Mouse (Mus musculus) ES-E14 (cell line): ENCODE data around the gene Hivep3.

Experiments
- CHD2 ChIP-seq: IDR thresholded peaks from 2 replicates; pipeline ENCODE4 v1.6.1; 2014; ENCODE audit warnings: mild to moderate bottlenecking, low read depth, low read length, inconsistent platforms
- ZC3H11A ChIP-seq: IDR thresholded peaks from 2 replicates; pipeline ENCODE4 v1.6.1; 2012; ENCODE audit warnings: low read depth, mild to moderate bottlenecking, inconsistent platforms, low read length, borderline replicate concordance
- ZNF384 ChIP-seq: IDR thresholded peaks from 2 replicates; pipeline ENCODE4 v1.6.1; 2012; ENCODE audit warnings: low read depth, low read length, inconsistent platforms

DNA sequence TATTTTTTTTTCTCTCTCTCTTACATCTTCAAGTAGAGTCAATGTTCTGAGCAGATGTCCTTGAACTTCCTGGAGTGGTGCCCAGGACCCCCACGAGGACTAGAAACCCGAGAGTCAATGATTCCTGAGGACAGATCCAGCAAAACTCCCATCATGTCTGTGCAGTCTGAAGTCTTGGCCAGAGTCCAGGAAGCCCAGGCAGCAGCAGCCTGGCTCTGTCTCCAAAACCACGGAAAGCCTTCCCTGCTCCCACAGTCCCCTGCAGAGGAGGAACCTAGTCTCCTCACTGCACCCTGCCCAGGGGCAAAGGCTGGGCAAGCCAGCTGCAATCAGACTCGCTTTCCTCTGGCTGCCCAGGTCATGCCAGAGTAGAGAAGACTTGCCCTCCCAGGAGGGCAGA is 234.5 kb downstream of the Hivep3 start:
- TF ChIP-seq ZC3H11A, result no peak
- TF ChIP-seq ZNF384, result no peak
- TF ChIP-seq CHD2, result no peak
